Mouse (Mus musculus) bone marrow macrophage, adult 2 months (primary cell): ENCODE measurements around the gene Mogat2.

ENCODE experiments used
- CTCF ChIP-seq: IDR thresholded peaks from 2 replicates; pipeline ENCODE4 v1.5.1; 2012; ENCODE audit warnings: low read depth, mild to moderate bottlenecking, low read length, moderate library complexity
- POLR2A ChIP-seq: IDR thresholded peaks from 2 replicates; pipeline ENCODE4 v1.6.1; 2012; ENCODE audit warnings: mild to moderate bottlenecking, low read depth, low read length, borderline replicate concordance

- no peak for TF ChIP-seq CTCF
- no peak for TF ChIP-seq POLR2A
Observed at GRCm38 (mm10) chr7:99217338-99218074, 20.9 kb downstream of the Mogat2 start.
